Mouse (Mus musculus) telencephalon, adult 2 months (tissue): Measurements from ENCODE around the gene Ltv1.
"Not testable (repeated sequence)": the region's sequence is repeated elsewhere in the genome, so short reads cannot be mapped to it uniquely, and the experiment has no call there.

Experiments
- DNase-seq: peaks from one replicate; pipeline ENCODE4 v3.0.0-alpha.2; 2011; ENCODE audit warnings: low read depth, low spot score

Gene Ltv1

GRCm38 (mm10) chr10:13196872-13197507, 4.0 kb upstream of the Ltv1 start:
- no peak for DNase-seq

- not testable (repeated sequence) for DNase-seq
Measured at GRCm38 (mm10) chr10:13193496-13193895, 528 bp upstream of the Ltv1 start.

GRCm38 (mm10) chr10:13189881-13190280, 3.1 kb downstream of the Ltv1 start:
- DNase-seq, result no peak

GRCm38 (mm10) chr10:13186754-13187153, 6.2 kb downstream of the Ltv1 start:
- DNase-seq, result no peak

GRCm38 (mm10) chr10:13184170-13184766, 8.7 kb downstream of the Ltv1 start:
- no peak for DNase-seq

GRCm38 (mm10) chr10:13180211-13180610, 12.8 kb downstream of the Ltv1 start:
- DNase-seq, result no peak

- no peak for DNase-seq
Measured at GRCm38 (mm10) chr10:13177973-13178624, 14.9 kb downstream of the Ltv1 start, which contains the start of gene Zc2hc1b. Zc2hc1b (minus strand) TSS chr10:13178023.

GRCm38 (mm10) chr10:13175866-13176265, 17.1 kb downstream of the Ltv1 start:
- no peak for DNase-seq

GRCm38 (mm10) chr10:13172798-13173221, 20.2 kb downstream of the Ltv1 start:
- no peak for DNase-seq

- DNase-seq, result no peak
Measured at GRCm38 (mm10) chr10:13171461-13171860, 21.5 kb downstream of the Ltv1 start.

GRCm38 (mm10) chr10:13170739-13171448, 22.1 kb downstream of the Ltv1 start:
- no peak for DNase-seq

- no peak for DNase-seq
Measured at GRCm38 (mm10) chr10:13168461-13168860, 24.5 kb downstream of the Ltv1 start.

- no peak for DNase-seq
Measured at GRCm38 (mm10) chr10:13162031-13162430, 30.9 kb downstream of the Ltv1 start.

- peak; percentile 48 for DNase-seq
Measured at GRCm38 (mm10) chr10:13160913-13161312, 32.1 kb downstream of the Ltv1 start.

GRCm38 (mm10) chr10:13155377-13155776, 37.6 kb downstream of the Ltv1 start:
- no peak for DNase-seq

GRCm38 (mm10) chr10:13152811-13153364, 40.1 kb downstream of the Ltv1 start:
- no peak for DNase-seq

GRCm38 (mm10) chr10:13151353-13151752, 41.6 kb downstream of the Ltv1 start:
- DNase-seq, result no peak

GRCm38 (mm10) chr10:13150435-13150834, 42.5 kb downstream of the Ltv1 start:
- DNase-seq, result no peak

GRCm38 (mm10) chr10:13140434-13140833, 52.5 kb downstream of the Ltv1 start:
- no peak for DNase-seq

- no peak for DNase-seq
Measured at GRCm38 (mm10) chr10:13137906-13138305, 55.1 kb downstream of the Ltv1 start.

- DNase-seq, result no peak
Measured at GRCm38 (mm10) chr10:13135751-13136150, 57.2 kb downstream of the Ltv1 start.

- no peak for DNase-seq
Measured at GRCm38 (mm10) chr10:13135276-13135675, 57.7 kb downstream of the Ltv1 start.
